Mouse (Mus musculus) stomach, embryonic 16.5 days (tissue): ENCODE measurements around the gene Supt3. TPM values are rescaled to one million over a fixed set of nuclear protein-coding genes. Genes with fewer than 3 reads are reported as not detected.

Experiments
- ATAC-seq: fragments of 200-750 bp; cut with Nextera tagmentation; 2 replicates; pipeline ENCODE4 v1.8.0; 2017; ENCODE audit warnings: moderate number of reproducible peaks, moderate TSS enrichment; ENCODE audit not compliant: insufficient read depth, low FRiP score
- H3K27ac ChIP-seq: fragments of 300-500 bp; sonication (generic); 2 replicates; pipeline ENCODE4 v1.5.1; 2014; ENCODE audit warnings: low read length
- H3K27me3 ChIP-seq: fragments of 300-500 bp; sonication (generic); 2 replicates; pipeline ENCODE4 v1.6.1; 2014; ENCODE audit warnings: low read length, control low read depth, mixed read lengths; ENCODE audit not compliant: control insufficient read depth, insufficient read depth
- H3K36me3 ChIP-seq: fragments of 300-500 bp; sonication (generic); 2 replicates; pipeline ENCODE4 v1.6.1; 2014; ENCODE audit warnings: low read length; ENCODE audit not compliant: control insufficient read depth, insufficient read depth
- H3K4me1 ChIP-seq: fragments of 300-500 bp; sonication (generic); 2 replicates; pipeline ENCODE4 v1.6.1; 2014; ENCODE audit warnings: low read length, control low read depth, mixed read lengths; ENCODE audit not compliant: control insufficient read depth, insufficient read depth
- H3K4me2 ChIP-seq: fragments of 300-500 bp; sonication (generic); 2 replicates; pipeline ENCODE4 v1.6.1; 2014; ENCODE audit warnings: low read depth, low read length, mixed read lengths
- H3K4me3 ChIP-seq: fragments of 300-500 bp; sonication (generic); replicated peaks from 2 replicates; pipeline ENCODE4 v1.5.1; 2014; ENCODE audit warnings: mild to moderate bottlenecking, low read length
- H3K9ac ChIP-seq: fragments of 300-500 bp; sonication (generic); 2 replicates; pipeline ENCODE4 v1.6.1; 2014; ENCODE audit warnings: low read length
- H3K9me3 ChIP-seq: fragments of 300-500 bp; sonication (generic); replicated peaks from 2 replicates; pipeline ENCODE4 v1.6.1; 2016; ENCODE audit warnings: low read length, control low read depth; ENCODE audit not compliant: control insufficient read depth
- whole genome bisulfite sequencing: fragments of 180-500 bp; shearing (Covaris S2); extraction: QIAGEN DNeasy Blood & Tissue Kit; methylation state at CpG from one replicate; pipeline ENCODE4 v1.1.7; 2014; 5-methylcytosine and 5-hydroxymethylcytosine counted together
- polyA plus RNA-seq: library from polyadenylated mRNA; unstranded; fragments of >200 nt; fragmentation: Nextera tagmentation; extraction: Ambion mirVana; gene quantifications from 2 replicates; pipeline ENCODE4 v1.2.1, GENCODE M21; 2015

Supt3 gene
- polyA plus RNA-seq, 1 experiment from 2014 or later, result 17.4 TPM

GRCm38 (mm10) chr17:44973489-44973888 lies 196.5 kb downstream of the Supt3 start:
- Histone ChIP-seq H3K27me3 (no peaks in the 10 kb centered on the region), H3K9ac (no peak overlapping the region), H3K27ac (no peak overlapping the region), H3K4me2 (no peak overlapping the region), H3K4me1 (peaks cover 8% of the 10 kb centered on the region; the same call in 1 of the 2 replicates), H3K9me3 (no peaks in the 10 kb centered on the region), H3K36me3 (no peaks in the 10 kb centered on the region), H3K4me3 (no peak overlapping the region)
- 0 out of 2 replicates have a peak, but pooled peaks have one; percentile 29 for ATAC-seq
- 51% methylated on average over 4 of the region's 4 CpGs for WGBS

GRCm38 (mm10) chr17:44977690-44978089 lies 200.7 kb downstream of the Supt3 start:
- Histone ChIP-seq H3K4me1 (peaks cover 6% of the 10 kb centered on the region; the same call in 1 of the 2 replicates), H3K27me3 (no peaks in the 10 kb centered on the region), H3K9me3 (no peaks in the 10 kb centered on the region), H3K9ac (no peak overlapping the region), H3K27ac (no peak overlapping the region), H3K4me2 (no peak overlapping the region), H3K4me3 (no peak overlapping the region), H3K36me3 (no peaks in the 10 kb centered on the region)
- no peak for ATAC-seq
- WGBS, result 75% methylated on average over 2 of the region's 2 CpGs

- 89% methylated on average over 2 of the region's 2 CpGs for WGBS
- Histone ChIP-seq H3K4me2 (no peak overlapping the region), H3K9ac (no peak overlapping the region), H3K27me3 (no peaks in the 10 kb centered on the region), H3K4me1 (peaks cover 3% of the 10 kb centered on the region; the same call in 1 of the 2 replicates), H3K4me3 (no peak overlapping the region), H3K36me3 (no peaks in the 10 kb centered on the region), H3K9me3 (no peaks in the 10 kb centered on the region), H3K27ac (no peak overlapping the region)
- no peak for ATAC-seq
Observed at GRCm38 (mm10) chr17:44987964-44988363, 211.0 kb downstream of the Supt3 start.

- H3K36me3 ChIP-seq, result no peaks in the 10 kb centered on the region
- H3K4me3 ChIP-seq, result no peak overlapping the region
- WGBS, result 79% methylated on average over 4 of the region's 4 CpGs
- H3K4me1 ChIP-seq, result no peaks in the 10 kb centered on the region
- no peak overlapping the region for H3K9ac ChIP-seq
- H3K27ac ChIP-seq, result no peak overlapping the region
- no peak for ATAC-seq
- H3K9me3 ChIP-seq, result no peaks in the 10 kb centered on the region
- no peak overlapping the region for H3K4me2 ChIP-seq
- no peaks in the 10 kb centered on the region for H3K27me3 ChIP-seq
Observed at GRCm38 (mm10) chr17:45003311-45003710, 226.4 kb downstream of the Supt3 start.

GRCm38 (mm10) chr17:45004477-45005170 lies 227.7 kb downstream of the Supt3 start:
- no peak overlapping the region for H3K9ac ChIP-seq
- no peak for ATAC-seq
- no peaks in the 10 kb centered on the region for H3K9me3 ChIP-seq
- no peak overlapping the region for H3K4me2 ChIP-seq
- no peak overlapping the region for H3K27ac ChIP-seq
- no peak overlapping the region for H3K4me3 ChIP-seq
- no peaks in the 10 kb centered on the region for H3K27me3 ChIP-seq
- no peaks in the 10 kb centered on the region for H3K4me1 ChIP-seq
- H3K36me3 ChIP-seq, result no peaks in the 10 kb centered on the region
- 83% methylated on average over 13 of the region's 13 CpGs for WGBS

- WGBS, result 76% methylated on average over 1 of the region's 1 CpGs
- H3K4me1 ChIP-seq, result no peaks in the 10 kb centered on the region
- no peak overlapping the region for H3K27ac ChIP-seq
- no peaks in the 10 kb centered on the region for H3K27me3 ChIP-seq
- ATAC-seq, result no peak
- no peak overlapping the region for H3K4me2 ChIP-seq
- no peaks in the 10 kb centered on the region for H3K36me3 ChIP-seq
- no peak overlapping the region for H3K4me3 ChIP-seq
- no peak overlapping the region for H3K9ac ChIP-seq
- no peaks in the 10 kb centered on the region for H3K9me3 ChIP-seq
Observed at GRCm38 (mm10) chr17:45007461-45007860, 230.5 kb downstream of the Supt3 start.

- Histone ChIP-seq H3K9ac (no peak overlapping the region), H3K9me3 (no peaks in the 10 kb centered on the region), H3K36me3 (no peaks in the 10 kb centered on the region), H3K27me3 (no peaks in the 10 kb centered on the region), H3K4me2 (no peak overlapping the region), H3K27ac (no peak overlapping the region), H3K4me1 (no peaks in the 10 kb centered on the region), H3K4me3 (no peak overlapping the region)
- no peak for ATAC-seq
- 50% methylated on average over 4 of the region's 4 CpGs for WGBS
Observed at GRCm38 (mm10) chr17:45008663-45009062, 231.7 kb downstream of the Supt3 start.

- H3K27me3 ChIP-seq, result no peaks in the 10 kb centered on the region
- ATAC-seq, result no peak
- H3K4me2 ChIP-seq, result no peak overlapping the region
- no peaks in the 10 kb centered on the region for H3K9me3 ChIP-seq
- H3K27ac ChIP-seq, result no peak overlapping the region
- no peaks in the 10 kb centered on the region for H3K4me1 ChIP-seq
- 75% methylated on average over 2 of the region's 2 CpGs for WGBS
- no peak overlapping the region for H3K9ac ChIP-seq
- H3K36me3 ChIP-seq, result no peaks in the 10 kb centered on the region
- H3K4me3 ChIP-seq, result no peak overlapping the region
Observed at GRCm38 (mm10) chr17:45010409-45010808, 233.5 kb downstream of the Supt3 start.

- no peaks in the 10 kb centered on the region for H3K9me3 ChIP-seq
- no peak for ATAC-seq
- H3K27me3 ChIP-seq, result no peaks in the 10 kb centered on the region
- H3K9ac ChIP-seq, result no peak overlapping the region
- no peaks in the 10 kb centered on the region for H3K36me3 ChIP-seq
- no peak overlapping the region for H3K4me2 ChIP-seq
- H3K4me1 ChIP-seq, result no peaks in the 10 kb centered on the region
- H3K27ac ChIP-seq, result no peak overlapping the region
- H3K4me3 ChIP-seq, result no peak overlapping the region
- 85% methylated on average over 4 of the region's 4 CpGs for WGBS
Observed at GRCm38 (mm10) chr17:45016746-45017145, 239.8 kb downstream of the Supt3 start.
